Mouse (Mus musculus): ENCODE results near the gene Cela3b.

The Cela3b gene

DNA sequence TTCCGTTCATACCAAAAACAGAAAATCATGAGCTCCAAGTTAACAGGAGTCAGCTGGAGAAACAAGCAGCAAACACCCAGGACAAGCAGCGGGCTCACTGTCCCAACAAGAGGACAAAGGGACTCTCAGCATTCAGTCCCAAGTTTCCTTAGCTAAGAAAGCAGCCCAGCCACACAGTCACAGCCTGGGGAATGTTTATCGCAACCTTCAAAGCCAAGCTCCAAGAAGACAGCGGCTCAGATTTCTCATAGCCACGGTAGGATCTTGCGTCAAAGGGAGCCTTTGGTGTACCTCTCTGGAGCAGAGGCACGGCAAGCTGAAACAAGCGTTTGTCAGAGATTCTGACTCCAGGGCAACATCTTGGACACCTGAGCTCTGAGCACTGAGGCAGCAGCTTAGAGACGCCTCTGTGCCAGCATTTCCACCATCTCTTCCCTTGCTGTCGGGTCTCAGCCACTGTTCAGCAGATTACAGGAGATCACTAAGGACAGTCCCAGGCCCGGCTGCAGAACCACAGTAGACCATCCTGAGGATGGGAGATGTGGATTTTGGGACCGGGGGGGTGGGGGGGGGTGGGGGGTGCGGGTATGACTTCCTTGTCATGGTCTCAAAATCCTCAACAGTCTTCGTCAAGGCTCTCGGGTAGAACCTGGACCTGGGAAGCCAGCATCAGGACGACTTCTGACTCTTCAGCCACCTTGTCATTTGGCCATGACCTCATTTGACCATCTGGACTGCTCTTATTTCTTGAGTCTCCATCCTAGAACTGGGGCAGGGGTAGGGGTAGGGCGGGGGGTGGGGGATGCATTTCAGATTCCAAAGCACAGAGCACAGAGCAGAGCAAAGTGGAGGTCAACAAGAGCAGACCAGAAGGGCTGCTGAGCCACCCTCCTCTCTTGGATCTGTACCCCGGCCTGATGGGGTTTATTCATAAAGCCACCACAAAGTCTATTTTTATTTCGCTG lies 54.7 kb downstream of the Cela3b start:
- no peak for DNase-seq (ENCODE audit: low spot score in 2 of 2)

DNA sequence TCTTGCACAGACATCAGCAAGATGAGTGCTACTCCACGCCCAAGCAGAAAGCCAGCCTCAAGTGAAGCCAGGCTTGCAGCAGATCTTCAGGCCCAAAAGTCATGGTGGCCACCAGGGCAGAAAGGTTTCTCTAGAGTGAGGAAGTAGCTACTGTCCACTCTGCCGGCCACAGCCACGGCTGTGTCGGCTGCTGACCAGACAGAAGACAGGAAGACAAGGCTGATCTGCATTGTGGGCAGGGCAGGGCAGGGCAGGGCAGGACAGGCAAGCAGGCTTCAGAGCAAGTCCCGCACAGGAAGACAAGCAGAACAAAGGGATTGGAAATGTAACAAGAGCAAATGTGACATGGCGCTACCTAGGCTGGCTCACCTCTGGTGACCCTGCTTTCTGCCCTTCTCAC lies 56.6 kb downstream of the Cela3b start:
- DNase-seq (ENCODE audit: low spot score in 2 of 2): no peak

DNA sequence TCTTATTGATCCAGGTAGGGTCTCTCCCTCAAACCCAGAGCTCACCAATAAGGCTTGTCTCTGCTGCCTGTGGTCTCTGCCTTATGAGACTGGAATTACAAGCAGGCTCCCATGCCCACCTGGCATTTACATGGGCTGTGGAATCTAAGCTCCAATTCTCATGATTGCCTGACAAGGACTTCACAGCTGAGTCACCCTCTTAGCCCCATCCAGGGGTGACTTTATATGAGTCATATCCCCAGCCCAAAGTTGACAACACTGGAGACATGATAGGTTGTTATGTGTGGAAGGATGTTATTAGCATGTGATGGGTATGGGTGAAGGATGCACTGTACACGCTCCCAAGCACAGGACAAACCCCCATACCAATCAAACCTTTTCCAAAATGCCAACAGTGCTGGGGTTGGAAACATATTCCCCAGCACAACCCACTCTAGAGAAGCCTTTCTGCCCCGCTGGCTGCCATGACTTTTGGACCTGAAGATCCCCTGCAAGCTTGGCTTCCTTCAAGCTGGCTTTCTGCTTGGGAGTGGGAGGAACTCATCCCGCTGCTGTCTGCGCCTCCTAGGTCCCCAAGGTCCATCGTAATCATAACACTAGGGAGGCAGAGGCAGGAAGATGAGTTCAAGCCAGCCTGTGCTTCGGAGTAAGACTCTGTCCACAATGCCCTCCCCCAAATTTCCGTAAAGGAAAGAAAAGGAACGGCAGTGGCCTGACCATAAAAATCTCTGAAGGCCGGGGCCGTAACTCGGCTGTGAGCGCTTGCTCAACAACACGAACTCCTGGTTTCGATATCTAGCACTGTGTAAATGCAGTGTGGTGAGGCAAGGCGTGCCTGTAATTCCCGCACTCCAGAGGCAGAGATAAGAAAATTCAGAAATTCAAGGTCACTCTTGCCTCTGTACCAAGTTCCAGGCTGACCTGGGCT lies 58.5 kb downstream of the Cela3b start:
- DNase-seq (ENCODE audit: low spot score in 2 of 2): no peak

Measured in spleen, postnatal 14 days (tissue).